Mouse (Mus musculus) thymus, adult 2 months (tissue): ENCODE measurements at regions not wholly inside any gene's neighbourhood (a gene's known extent, or its start where the extent isn't known, plus 50 kb on each side); places are given as distances from the start of the nearest gene placed in this dataset.

Experiments
- DNase-seq: peaks from one replicate; pipeline ENCODE4 v3.0.0; 2021
- H3K27ac ChIP-seq: fragments of 200-500 bp; 2 replicates; pipeline ENCODE4 v1.5.1; 2012; ENCODE audit warnings: low read length, control low read depth; ENCODE audit not compliant: control insufficient read depth, insufficient read depth
- H3K27me3 ChIP-seq: fragments of 200-500 bp; 2 replicates; pipeline ENCODE4 v1.6.1; 2012; ENCODE audit warnings: mild to moderate bottlenecking, low read length, moderate library complexity, mixed read lengths; ENCODE audit not compliant: control insufficient read depth, insufficient read depth
- H3K36me3 ChIP-seq: fragments of 200-500 bp; 2 replicates; pipeline ENCODE4 v1.6.1; 2012; ENCODE audit warnings: mild to moderate bottlenecking, low read length, moderate library complexity; ENCODE audit not compliant: control insufficient read depth, insufficient read depth
- H3K4me1 ChIP-seq: fragments of 200-500 bp; replicated peaks from 2 replicates; pipeline ENCODE4 v1.6.1; 2012; ENCODE audit warnings: low read length; ENCODE audit not compliant: control insufficient read depth, insufficient read depth
- H3K4me3 ChIP-seq: fragments of 200-500 bp; 2 replicates; pipeline ENCODE4 v1.5.1; 2012; ENCODE audit warnings: mild to moderate bottlenecking, low read length, control low read depth, moderate library complexity; ENCODE audit not compliant: control insufficient read depth, insufficient read depth
- CTCF ChIP-seq: fragments of 200-500 bp; IDR thresholded peaks from 2 replicates; pipeline ENCODE4 v1.5.1; 2012; ENCODE audit warnings: mild to moderate bottlenecking, control low read depth, low read length, moderate library complexity, borderline replicate concordance; ENCODE audit not compliant: control insufficient read depth, poor library complexity, insufficient read depth; ENCODE audit errors: extremely low read depth
- POLR2A ChIP-seq: fragments of 200-500 bp; IDR thresholded peaks from 2 replicates; pipeline ENCODE4 v1.6.1; 2012; ENCODE audit warnings: mild to moderate bottlenecking, low read length, control low read depth, moderate library complexity; ENCODE audit not compliant: control insufficient read depth, poor library complexity, insufficient read depth; ENCODE audit errors: extremely low read depth
- WGBS: fragments of 180-500 bp; shearing (Covaris S2); methylation state at CpG from one replicate; pipeline ENCODE4 v1.1.7; 2018; 5-methylcytosine and 5-hydroxymethylcytosine counted together

DNA sequence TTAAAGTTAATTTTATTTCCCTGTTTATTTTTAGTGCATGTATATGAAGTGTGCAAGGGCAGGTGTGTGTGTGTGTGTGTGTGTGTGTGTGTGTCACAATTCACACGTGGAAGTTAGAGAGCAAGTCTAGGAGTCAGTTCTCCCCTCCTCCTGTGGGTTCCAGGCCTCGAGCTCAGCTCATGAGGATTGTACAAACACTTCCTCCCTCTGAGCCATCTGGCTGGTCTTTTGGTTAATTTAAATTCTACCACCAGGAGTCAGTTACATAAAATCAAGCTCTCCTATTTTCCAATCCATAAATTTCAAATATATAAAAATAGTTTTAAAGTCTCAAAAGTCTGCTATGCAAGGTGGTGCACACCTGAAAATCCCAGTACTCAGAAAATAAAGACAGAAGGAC lies 73.3 kb upstream of the Hk2 start:
- no peaks in the 10 kb centered on the region for H3K4me1 ChIP-seq
- no peak overlapping the region for H3K27ac ChIP-seq
- H3K27me3 ChIP-seq: no peaks in the 10 kb centered on the region
- no peaks in the 10 kb centered on the region for H3K36me3 ChIP-seq
- WGBS: 13% methylated on average over 2 of the region's 2 CpGs
- no peak overlapping the region for H3K4me3 ChIP-seq
- TF ChIP-seq CTCF (no peak), POLR2A (no peak)
- DNase-seq: no peak

DNA sequence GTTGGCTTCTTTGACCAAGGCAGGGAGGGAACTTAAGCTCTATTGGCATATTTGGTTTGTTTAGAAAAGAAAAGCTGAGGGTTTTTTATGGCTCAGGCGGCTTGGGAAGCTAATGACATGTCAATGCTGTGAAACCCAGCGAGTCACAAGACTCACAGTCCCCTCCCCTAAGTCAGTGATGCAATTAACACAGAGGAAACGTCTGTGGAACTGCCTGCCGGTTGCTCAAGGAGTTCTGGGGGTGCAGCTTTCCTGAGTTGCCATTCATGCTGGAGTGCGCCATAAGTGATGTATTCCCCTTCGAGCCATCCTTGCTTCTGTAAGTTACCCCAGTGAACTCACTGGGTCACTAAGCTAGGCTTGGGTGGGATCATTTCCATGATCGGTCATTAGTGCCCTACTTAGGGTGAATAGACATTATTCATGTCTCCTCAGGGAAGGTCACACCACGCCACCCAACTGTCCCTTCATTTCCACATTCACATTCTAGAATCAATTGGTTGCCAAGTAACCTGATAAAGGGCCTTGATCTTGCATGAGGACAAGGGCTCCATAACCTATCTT lies 72.4 kb upstream of the Hk2 start:
- TF ChIP-seq POLR2A: no peak
- no peak for TF ChIP-seq CTCF
- WGBS: 95% methylated on average over 8 of the region's 8 CpGs

DNA sequence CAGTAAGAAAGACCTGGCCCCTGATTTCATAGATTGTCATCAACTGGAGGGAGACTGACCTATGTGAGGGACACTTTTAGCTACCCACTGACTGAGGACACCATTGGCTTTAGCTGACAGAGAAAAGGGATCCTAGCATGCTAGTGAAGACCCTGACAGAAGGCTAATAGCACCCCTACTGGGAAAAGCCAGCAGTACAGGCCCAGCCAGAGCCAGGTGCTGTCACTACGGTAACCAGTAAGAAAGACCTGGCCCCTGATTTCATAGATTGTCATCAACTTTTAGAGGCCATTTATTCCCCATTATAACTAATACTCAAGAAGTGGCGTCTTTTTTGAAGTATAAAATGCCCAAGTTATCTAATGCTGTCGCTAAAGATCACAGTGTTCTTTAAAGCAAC lies 70.2 kb upstream of the Hk2 start:
- WGBS: 92% methylated on average over 3 of the region's 3 CpGs
- H3K27me3 ChIP-seq: no peaks in the 10 kb centered on the region
- no peak overlapping the region for H3K27ac ChIP-seq
- H3K4me3 ChIP-seq: no peak overlapping the region
- no peak for TF ChIP-seq CTCF
- no peak for TF ChIP-seq POLR2A
- H3K4me1 ChIP-seq: no peaks in the 10 kb centered on the region
- peak; percentile 30 for DNase-seq
- H3K36me3 ChIP-seq: no peaks in the 10 kb centered on the region

More for the DNA sequence above, 72.4 kb upstream of the Hk2 start:
- H3K36me3 ChIP-seq: no peaks in the 10 kb centered on the region
- H3K27ac ChIP-seq: no peak overlapping the region
- H3K4me1 ChIP-seq: no peaks in the 10 kb centered on the region
- H3K4me3 ChIP-seq: no peak overlapping the region
- H3K27me3 ChIP-seq: no peaks in the 10 kb centered on the region
- no peak for DNase-seq

DNA sequence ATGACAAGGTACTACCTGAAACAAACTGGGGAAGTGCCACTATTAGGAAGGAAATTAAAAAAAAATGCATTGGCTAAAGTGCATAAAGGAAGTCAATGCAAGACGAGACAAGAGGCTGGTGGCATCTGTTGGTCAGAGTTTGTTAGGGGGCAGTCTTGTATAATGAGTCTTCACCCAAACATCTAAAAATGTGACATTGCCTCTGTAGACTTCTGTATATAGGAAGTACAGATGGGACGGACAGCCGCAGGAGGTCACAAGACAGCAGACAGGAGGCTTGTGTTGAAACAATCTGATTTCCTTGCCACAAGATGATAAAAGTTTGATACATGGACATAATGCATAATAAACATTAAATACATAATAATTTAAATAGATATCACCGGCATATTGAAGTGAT lies 69.6 kb upstream of the Hk2 start:
- DNase-seq: no peak
- Histone ChIP-seq H3K27me3 (no peaks in the 10 kb centered on the region), H3K4me1 (no peaks in the 10 kb centered on the region), H3K27ac (no peak overlapping the region), H3K4me3 (no peak overlapping the region), H3K36me3 (no peaks in the 10 kb centered on the region)
- 77% methylated on average over 4 of the region's 4 CpGs for WGBS
- TF ChIP-seq CTCF (no peak), POLR2A (no peak)

DNA sequence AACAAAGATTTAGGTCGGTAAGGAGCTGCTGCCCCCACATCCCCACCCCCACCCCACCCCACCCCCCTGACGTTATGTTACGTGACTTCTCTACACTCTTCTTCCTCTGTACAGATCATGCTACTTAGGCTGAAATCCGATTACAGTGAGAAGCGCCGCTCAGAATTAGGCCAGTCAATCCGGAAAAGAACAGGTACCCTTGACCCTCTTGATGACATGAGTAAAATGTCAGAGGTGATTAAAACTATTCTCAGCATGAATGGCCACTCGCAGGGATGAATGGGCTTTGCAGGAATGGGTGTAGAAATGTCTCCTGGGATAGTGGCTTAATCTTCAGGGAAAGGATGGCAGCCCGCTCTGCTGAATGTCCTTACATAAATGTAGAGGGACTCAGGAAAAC lies 63.0 kb upstream of the Hk2 start:
- Histone ChIP-seq H3K4me3 (no peak overlapping the region), H3K4me1 (no peaks in the 10 kb centered on the region), H3K27me3 (no peaks in the 10 kb centered on the region), H3K36me3 (no peaks in the 10 kb centered on the region), H3K27ac (no peak overlapping the region)
- no peak for DNase-seq
- TF ChIP-seq CTCF (no peak), POLR2A (no peak)
- 93% methylated on average over 9 of the region's 9 CpGs for WGBS

DNA sequence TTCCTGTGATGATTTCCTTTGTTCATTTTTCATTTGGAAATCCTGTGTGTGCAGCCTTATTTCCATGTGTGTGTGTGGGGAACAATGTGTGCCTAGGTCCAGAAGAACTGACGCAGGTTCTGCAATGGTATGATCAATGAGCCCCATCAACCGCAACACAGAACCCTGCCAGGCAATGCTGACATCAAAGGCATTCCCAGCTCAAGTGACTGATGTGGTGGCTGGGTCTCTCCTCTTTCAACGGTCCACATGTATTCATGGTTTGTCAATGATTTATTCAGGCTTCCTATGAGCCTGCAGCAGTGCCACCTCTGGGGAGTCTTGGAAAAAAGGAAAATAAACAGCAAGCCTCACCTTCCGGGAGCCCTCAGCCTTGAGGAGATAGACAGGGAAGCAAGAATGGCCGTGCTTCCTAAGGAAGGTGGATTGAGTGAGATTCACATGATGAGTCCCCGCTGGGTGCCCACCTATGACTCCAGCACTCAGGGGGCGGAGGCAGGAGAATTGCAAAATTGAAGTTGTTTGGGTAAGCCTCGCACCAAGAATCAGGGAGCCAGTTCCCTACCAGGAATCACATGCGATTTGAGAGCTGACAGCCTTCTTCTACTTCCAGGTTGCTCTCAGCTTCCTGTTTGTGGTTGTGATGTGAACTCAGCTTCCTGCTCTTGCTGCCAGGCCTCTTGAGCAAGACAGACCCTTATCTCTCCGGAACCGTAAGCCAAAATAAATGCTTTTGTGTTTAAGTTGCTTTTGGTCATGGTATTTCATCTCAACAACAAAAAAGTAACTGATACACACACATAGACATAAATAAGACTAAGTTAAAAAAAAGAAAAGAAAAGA lies 61.2 kb upstream of the Hk2 start:
- WGBS: 82% methylated on average over 11 of the region's 11 CpGs
- no peak for DNase-seq
- no peaks in the 10 kb centered on the region for H3K27me3 ChIP-seq
- H3K4me1 ChIP-seq: no peaks in the 10 kb centered on the region; the same call in 1 of the 2 replicates
- no peaks in the 10 kb centered on the region for H3K36me3 ChIP-seq
- TF ChIP-seq POLR2A (no peak), CTCF (no peak)
- no peak overlapping the region for H3K27ac ChIP-seq
- H3K4me3 ChIP-seq: no peak overlapping the region
